Mouse (Mus musculus) CH12.LX (cell line): ENCODE results near the gene Tfap4. TPM values are rescaled to one million over a fixed set of nuclear protein-coding genes. Genes with fewer than 3 reads are reported as not detected.

Experiments
- DNase-seq: peaks from one replicate; pipeline ENCODE4 v3.0.0-alpha.2; 2013; ENCODE audit errors: extremely low read depth
- H3K27ac ChIP-seq: 2 replicates; pipeline ENCODE4 v1.5.1; 2012; ENCODE audit warnings: low read depth, mild to moderate bottlenecking, control low read depth, moderate library complexity; ENCODE audit not compliant: insufficient read depth
- H3K27me3 ChIP-seq: replicated peaks from 2 replicates; pipeline ENCODE3; 2012; ENCODE audit warnings: inconsistent platforms
- H3K36me3 ChIP-seq, 2 experiments: replicated peaks in 1 of 2; 2 replicates each; pipeline versions ENCODE3 to v1.6.1; 2012; ENCODE audit warnings: inconsistent platforms in 1 of 2, low read length in 1 of 2, mild to moderate bottlenecking in 1 of 2, mixed read lengths in 1 of 2, moderate library complexity in 1 of 2; ENCODE audit not compliant: control insufficient read depth in 1 of 2, insufficient read depth in 1 of 2
- H3K4me1 ChIP-seq, 2 experiments: 2 replicates each; pipeline ENCODE4 v1.6.1; 2012; ENCODE audit warnings: inconsistent platforms in 1 of 2, moderate library complexity in 1 of 2; ENCODE audit not compliant: insufficient read depth in 2 of 2, control insufficient read depth in 1 of 2
- H3K4me2 ChIP-seq: 2 replicates; pipeline ENCODE4 v1.6.1; 2012; ENCODE audit warnings: low read depth, mild to moderate bottlenecking, control low read depth; ENCODE audit not compliant: poor library complexity, insufficient read depth, severe bottlenecking
- H3K4me3 ChIP-seq, 3 experiments: fragments of 150-350 bp in 1 of 3; sonication (generic) in 1 of 3; replicated peaks in 1 of 3; 2 replicates each; pipeline versions ENCODE3 to v1.5.1; 2011 to 2012; ENCODE audit warnings: low read depth in 2 of 3, low read length in 2 of 3, mild to moderate bottlenecking in 2 of 3, moderate library complexity in 2 of 3, control low read depth in 1 of 3, improper control_type of control experiment in 1 of 3, inconsistent platforms in 1 of 3, mixed read lengths in 1 of 3; ENCODE audit not compliant: poor library complexity in 1 of 3
- H3K79me2 ChIP-seq: replicated peaks from 2 replicates; pipeline ENCODE4 v1.6.1; 2012; ENCODE audit warnings: mild to moderate bottlenecking, moderate library complexity; ENCODE audit not compliant: control insufficient read depth, poor library complexity, insufficient read depth, severe bottlenecking; ENCODE audit errors: extremely low read depth
- H3K9ac ChIP-seq: 2 replicates; pipeline ENCODE4 v1.6.1; 2012; ENCODE audit warnings: low read depth, mild to moderate bottlenecking, control low read depth, moderate library complexity; ENCODE audit not compliant: insufficient read depth
- H3K9me3 ChIP-seq: replicated peaks from 2 replicates; pipeline ENCODE3; 2012; ENCODE audit warnings: low read length, inconsistent platforms, mixed read lengths
- CHD1 ChIP-seq: IDR thresholded peaks from 2 replicates; pipeline ENCODE4 v1.6.1; 2012; ENCODE audit warnings: low read depth, low read length, improper control_type of control experiment, inconsistent platforms
- CHD2 ChIP-seq: IDR thresholded peaks from 2 replicates; pipeline ENCODE4 v1.6.1; 2011; ENCODE audit warnings: low read length, improper control_type of control experiment
- E2F4 ChIP-seq: IDR thresholded peaks from 2 replicates; pipeline ENCODE4 v1.6.1; 2011; ENCODE audit warnings: low read depth, low read length, improper control_type of control experiment; ENCODE audit not compliant: insufficient replicate concordance
- EP300 ChIP-seq: IDR thresholded peaks from 2 replicates; pipeline ENCODE4 v1.6.1; 2011; ENCODE audit warnings: low read length, improper control_type of control experiment
- ETS1 ChIP-seq: conservative IDR thresholded peaks from 2 replicates; pipeline ENCODE4 v1.6.1; 2012; ENCODE audit warnings: low read depth, mild to moderate bottlenecking, inconsistent platforms, low read length, improper control_type of control experiment, moderate library complexity
- GABPA ChIP-seq: IDR thresholded peaks from 2 replicates; pipeline ENCODE4 v1.6.1; 2012; ENCODE audit warnings: low read depth, low read length, improper control_type of control experiment, inconsistent platforms; ENCODE audit not compliant: insufficient replicate concordance
- HCFC1 ChIP-seq: IDR thresholded peaks from 2 replicates; pipeline ENCODE4 v1.6.1; 2012; ENCODE audit warnings: low read depth, mild to moderate bottlenecking, inconsistent platforms, low read length, improper control_type of control experiment
- IRF4 ChIP-seq: IDR thresholded peaks from 2 replicates; pipeline ENCODE4 v1.6.1; 2014; ENCODE audit warnings: low read depth, mild to moderate bottlenecking, inconsistent platforms, low read length, improper control_type of control experiment
- JUND ChIP-seq: conservative IDR thresholded peaks from 2 replicates; pipeline ENCODE4 v1.6.1; 2011; ENCODE audit warnings: low read depth, low read length, improper control_type of control experiment
- MAFK ChIP-seq: IDR thresholded peaks from 2 replicates; pipeline ENCODE4 v1.6.1; 2011; ENCODE audit warnings: low read length, improper control_type of control experiment; ENCODE audit not compliant: insufficient replicate concordance
- MAX ChIP-seq: IDR thresholded peaks from 2 replicates; pipeline ENCODE4 v1.6.1; 2011; ENCODE audit warnings: low read length, improper control_type of control experiment
- MXI1 ChIP-seq: IDR thresholded peaks from 2 replicates; pipeline ENCODE4 v1.6.1; 2011; ENCODE audit warnings: mild to moderate bottlenecking, low read depth, low read length, improper control_type of control experiment
- NRF1 ChIP-seq: IDR thresholded peaks from 2 replicates; pipeline ENCODE4 v1.6.1; 2014; ENCODE audit warnings: low read depth, mild to moderate bottlenecking, inconsistent platforms, low read length, improper control_type of control experiment, moderate library complexity
- POLR2AphosphoS2 ChIP-seq: IDR thresholded peaks from 2 replicates; pipeline ENCODE4 v1.6.1; 2011; ENCODE audit warnings: low read depth, low read length, improper control_type of control experiment
- RCOR1 ChIP-seq: conservative IDR thresholded peaks from 2 replicates; pipeline ENCODE4 v1.6.1; 2012; ENCODE audit warnings: low read depth, mild to moderate bottlenecking, inconsistent platforms, low read length, improper control_type of control experiment
- USF1 ChIP-seq: IDR thresholded peaks from 2 replicates; pipeline ENCODE4 v1.6.1; 2014; ENCODE audit warnings: low read depth, mild to moderate bottlenecking, inconsistent platforms, low read length, improper control_type of control experiment
- USF2 ChIP-seq: conservative IDR thresholded peaks from 2 replicates; pipeline ENCODE4 v1.6.1; 2011; ENCODE audit warnings: low read depth, low read length, improper control_type of control experiment
- ZC3H11A ChIP-seq: IDR thresholded peaks from 2 replicates; pipeline ENCODE4 v1.6.1; 2012; ENCODE audit warnings: low read depth, mild to moderate bottlenecking, inconsistent platforms, low read length, improper control_type of control experiment
- ZKSCAN1 ChIP-seq: IDR thresholded peaks from 2 replicates; pipeline ENCODE4 v1.6.1; 2012; ENCODE audit warnings: low read depth, inconsistent platforms, low read length, improper control_type of control experiment, borderline replicate concordance
- ZMIZ1 ChIP-seq: IDR thresholded peaks from 2 replicates; pipeline ENCODE4 v1.6.1; 2012; ENCODE audit warnings: low read depth, mild to moderate bottlenecking, inconsistent platforms, low read length, improper control_type of control experiment
- dilution Hi-C: fragments of 300-500 bp; cut with MboI; formaldehyde crosslinking; loops from 2 replicates; pipeline ENCODE4 v1.14.3; 2020; ENCODE audit warnings: low sequenced_read_pairs; ENCODE audit not compliant: extremely low pct_unique_long_range_greater_than_20kb, extremely low pct_ligation_motif_present
- in situ Hi-C: fragments of 300-500 bp; cut with MboI; formaldehyde crosslinking; loops from 3 replicates; pipeline ENCODE4 v1.14.3; 2019; ENCODE audit warnings: low sequenced_read_pairs, low pct_ligation_motif_present, low pct_unique_long_range_greater_than_20kb, mixed read lengths
- polyA plus RNA-seq: library from polyadenylated mRNA; unstranded; fragments of >175 nt; gene quantifications from 2 replicates; pipeline ENCODE4 v1.2.1, GENCODE M21; 2012; ENCODE audit warnings: low read depth; ENCODE audit not compliant: insufficient read length
- total RNA-seq, 2 experiments: library from RNA; depleted of rRNA; stranded (reverse); fragments of 300-350 nt in 1 of 2; fragments of >200 nt in 1 of 2; gene quantifications; 2 replicates each; pipeline ENCODE4 v1.2.3; 2012 to 2014

The Tfap4 gene
- total and polyA plus RNA-seq, 3 experiments, result 23.5 to 43.3 (median 24.0) TPM

- no peaks in the 10 kb centered on the region for H3K27me3 ChIP-seq
- DNase-seq, result no peak
- no peaks in the 10 kb centered on the region for H3K9me3 ChIP-seq
- H3K4me3 ChIP-seq, result no peak overlapping the region
- H3K9ac ChIP-seq, result no peak overlapping the region
- dilution Hi-C loops (no loop called here), in situ Hi-C loops (no loop called here)
- H3K79me2 ChIP-seq, result no peaks in the 10 kb centered on the region
- no peak overlapping the region for H3K27ac ChIP-seq
- H3K4me2 ChIP-seq, result no peak overlapping the region
- peaks cover 0 to 37% of the 10 kb centered on the region in 2 experiments for H3K36me3 ChIP-seq
- no peak for TF ChIP-seq HCFC1
- peaks cover 12 to 84% of the 10 kb centered on the region in 2 experiments; a peak in 3 of 4 replicates for H3K4me1 ChIP-seq
These were observed 36.8 kb downstream of the Tfap4 start for GRCm38 (mm10) chr16:4522879-4523278.

GRCm38 (mm10) chr16:4521735-4522530 lies 37.7 kb downstream of the Tfap4 start:
- Histone ChIP-seq H3K27ac (no peak overlapping the region), H3K4me1 (peaks cover 12 to 91% of the 10 kb centered on the region in 2 experiments; a peak in 3 of 4 replicates), H3K27me3 (no peaks in the 10 kb centered on the region), H3K4me3 (no peak overlapping the region), H3K79me2 (no peaks in the 10 kb centered on the region), H3K9ac (no peak overlapping the region), H3K4me2 (no peak overlapping the region), H3K9me3 (no peaks in the 10 kb centered on the region), H3K36me3 (peaks cover 0 to 35% of the 10 kb centered on the region in 2 experiments)
- in situ Hi-C loops (no loop called here), dilution Hi-C loops (no loop called here)
- DNase-seq, result no peak
- no peak for TF ChIP-seq ZMIZ1
- TF ChIP-seq USF1, result no peak
- TF ChIP-seq CHD2, result no peak
- no peak for TF ChIP-seq MAFK
- TF ChIP-seq ZC3H11A, result no peak
- no peak for TF ChIP-seq MXI1

- no peak for DNase-seq
- dilution Hi-C loops, result no loop called here
- H3K9me3 ChIP-seq, result no peaks in the 10 kb centered on the region
- TF ChIP-seq CHD1 (no peak), ZKSCAN1 (no peak), USF1 (no peak), MAFK (no peak), JUND (no peak), RCOR1 (no peak), POLR2AphosphoS2 (no peak), NRF1 (no peak), IRF4 (no peak), E2F4 (no peak), MXI1 (no peak), MAX (no peak), ETS1 (no peak), EP300 (no peak), GABPA (no peak), USF2 (no peak)
- peaks cover 12 to 90% of the 10 kb centered on the region in 2 experiments; a peak in 3 of 4 replicates for H3K4me1 ChIP-seq
- H3K79me2 ChIP-seq, result no peaks in the 10 kb centered on the region
- no peak overlapping the region for H3K4me3 ChIP-seq
- H3K9ac ChIP-seq, result no peak overlapping the region
- in situ Hi-C loops, result no loop called here
- no peaks in the 10 kb centered on the region for H3K27me3 ChIP-seq
- no peak overlapping the region for H3K4me2 ChIP-seq
- H3K36me3 ChIP-seq, result peaks cover 0 to 38% of the 10 kb centered on the region in 2 experiments
- H3K27ac ChIP-seq, result no peak overlapping the region
These were observed 38.5 kb downstream of the Tfap4 start for GRCm38 (mm10) chr16:4521074-4521667.
